Mouse (Mus musculus) stomach, postnatal 0 days (tissue): Measurements from ENCODE around the gene H2al3. TPM values are rescaled to one million over a fixed set of nuclear protein-coding genes. Genes with fewer than 3 reads are reported as not detected.
A peak's percentile ranks its signal among the peaks of the same experiment; 100 is the strongest.

ENCODE experiments used
- ATAC-seq: fragments of 200-750 bp; cut with Nextera tagmentation; 2 replicates; pipeline ENCODE4 v1.8.0; 2017; ENCODE audit not compliant: low FRiP score, low TSS enrichment
- DNase-seq: peaks from one replicate; pipeline ENCODE4 v3.0.0-alpha.2; 2016; ENCODE audit warnings: low spot score
- H3K27ac ChIP-seq: fragments of 300-500 bp; sonication (generic); replicated peaks from 2 replicates; pipeline ENCODE4 v1.5.1; 2014; ENCODE audit warnings: mild to moderate bottlenecking, control low read depth
- H3K27me3 ChIP-seq: fragments of 300-500 bp; sonication (generic); 2 replicates; pipeline ENCODE4 v1.6.1; 2014; ENCODE audit warnings: low read length; ENCODE audit not compliant: control insufficient read depth, insufficient read depth
- H3K36me3 ChIP-seq: fragments of 300-500 bp; sonication (generic); 2 replicates; pipeline ENCODE4 v1.6.1; 2014; ENCODE audit warnings: low read length, mixed read lengths; ENCODE audit not compliant: control insufficient read depth, insufficient read depth
- H3K4me1 ChIP-seq: fragments of 300-500 bp; sonication (generic); replicated peaks from 2 replicates; pipeline ENCODE4 v1.6.1; 2014; ENCODE audit warnings: antibody characterized with exemption; ENCODE audit not compliant: control insufficient read depth, insufficient read depth
- H3K4me2 ChIP-seq: fragments of 300-500 bp; sonication (generic); replicated peaks from 2 replicates; pipeline ENCODE4 v1.6.1; 2014; ENCODE audit warnings: low read depth, mild to moderate bottlenecking, control low read depth, moderate library complexity
- H3K4me3 ChIP-seq: fragments of 300-500 bp; sonication (generic); 2 replicates; pipeline ENCODE4 v1.5.1; 2014; ENCODE audit warnings: low read depth, low read length, control low read depth
- H3K9ac ChIP-seq: fragments of 300-500 bp; sonication (generic); 2 replicates; pipeline ENCODE4 v1.6.1; 2014; ENCODE audit warnings: mild to moderate bottlenecking, low read length, control low read depth, mixed read lengths
- H3K9me3 ChIP-seq: fragments of 300-500 bp; sonication (generic); 2 replicates; pipeline ENCODE4 v1.6.1; 2016; ENCODE audit warnings: low read length; ENCODE audit not compliant: control insufficient read depth
- CTCF ChIP-seq: IDR thresholded peaks from 2 replicates; pipeline ENCODE4 v1.5.1; 2016; ENCODE audit warnings: antibody characterized with exemption, low read depth, mild to moderate bottlenecking, moderate library complexity
- EP300 ChIP-seq: optimal IDR thresholded peaks from 2 replicates; pipeline ENCODE3; 2016; ENCODE audit warnings: antibody characterized with exemption
- WGBS: fragments of 180-500 bp; shearing (Covaris S2); extraction: QIAGEN DNeasy Blood & Tissue Kit; methylation state at CpG from one replicate; pipeline ENCODE4 v1.1.7; 2014; 5-methylcytosine and 5-hydroxymethylcytosine counted together
- polyA plus RNA-seq: library from polyadenylated mRNA; unstranded; fragments of >200 nt; fragmentation: Nextera tagmentation; extraction: Ambion mirVana; gene quantifications from 2 replicates; pipeline ENCODE4 v1.2.1, GENCODE M21; 2015

Gene H2al3
- polyA plus RNA-seq, 1 experiment from 2014 or later = not detected

DNA sequence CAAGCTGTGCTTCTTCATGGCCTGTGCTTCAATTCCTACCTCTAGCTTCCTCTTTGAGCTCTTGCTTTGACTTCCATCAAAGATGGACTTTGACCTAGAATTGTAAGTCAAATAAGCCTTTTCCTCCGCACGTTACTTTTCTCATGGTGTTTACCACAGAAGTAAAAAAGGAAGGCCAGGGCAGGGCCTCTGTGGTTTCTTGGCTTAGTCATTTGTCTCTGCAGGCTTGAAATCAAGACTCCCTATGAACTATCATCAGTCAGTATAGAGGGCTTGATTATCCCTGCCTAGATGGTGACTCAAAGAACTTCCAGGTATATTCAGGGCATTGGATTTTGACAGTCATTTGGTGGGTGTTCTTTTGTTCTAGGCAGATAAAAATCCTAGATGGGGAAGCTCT lies 26.0 kb downstream of the H2al3 start:
- no peak overlapping the region for H3K9ac ChIP-seq
- H3K27ac ChIP-seq = no peak overlapping the region
- WGBS = 81% methylated on average over 2 of the region's 2 CpGs
- H3K4me2 ChIP-seq = no peak overlapping the region
- H3K36me3 ChIP-seq = no peaks in the 10 kb centered on the region
- ATAC-seq (peak; percentile 69; the same call in 1 of the 2 replicates), DNase-seq (no peak)
- H3K4me1 ChIP-seq = no peaks in the 10 kb centered on the region
- H3K9me3 ChIP-seq = no peaks in the 10 kb centered on the region
- no peak overlapping the region for H3K4me3 ChIP-seq
- TF ChIP-seq EP300 (no peak), CTCF (no peak)
- H3K27me3 ChIP-seq = no peaks in the 10 kb centered on the region

DNA sequence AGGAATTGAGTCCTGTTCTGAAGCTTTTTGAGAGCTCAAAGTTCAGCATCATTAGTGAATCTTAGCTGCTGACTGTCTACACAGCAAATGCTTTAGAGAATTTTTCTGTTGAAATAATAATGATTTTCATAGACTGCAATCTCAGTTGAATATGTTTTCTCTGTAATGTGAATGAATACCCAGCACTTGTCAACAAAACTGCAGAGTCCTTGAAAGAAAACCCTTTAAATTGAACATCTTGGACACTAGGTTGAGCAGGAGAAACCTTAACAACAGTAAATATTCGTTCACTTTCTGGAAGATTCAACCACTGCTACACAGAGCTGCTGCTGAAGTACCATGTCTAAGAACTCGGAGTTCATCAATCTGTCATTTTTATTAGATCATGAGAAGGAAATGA lies 35.8 kb downstream of the H2al3 start, which contains the start of gene Sytl5:
Gene Sytl5 (plus strand): TSS at position 301 of the 400 bp plus-strand sequence.
- Histone ChIP-seq H3K36me3 (no peaks in the 10 kb centered on the region), H3K4me1 (no peaks in the 10 kb centered on the region), H3K9me3 (no peaks in the 10 kb centered on the region), H3K9ac (no peak within 1 kb of the TSS), H3K4me2 (no peak within 1 kb of the TSS), H3K4me3 (no peak within 1 kb of the TSS), H3K27me3 (no peaks in the 10 kb centered on the region), H3K27ac (no peak within 1 kb of the TSS)
- WGBS = 56% methylated on average over 2 of the region's 2 CpGs
- DNase-seq (no peak), ATAC-seq (no peak)
- TF ChIP-seq EP300 (no peak), CTCF (no peak)

Other genes with a start within 250 kb of the H2al3 start
- gene Dynlt3, start 186.7 kb upstream of the H2al3 start, polyA plus RNA-seq = 98.7 and 104 TPM in 2 replicates
- gene Hypm, start 2.8 kb upstream of the H2al3 start, polyA plus RNA-seq = not detected in 2 replicates
- 1.5 and 2.0 TPM in 2 replicates for gene Sytl5, start 35.9 kb downstream of the H2al3 start, polyA plus RNA-seq